Mouse (Mus musculus) hindbrain, embryonic 15.5 days (tissue): ENCODE results near the gene Tpp2. TPM values are rescaled to one million over a fixed set of nuclear protein-coding genes. Genes with fewer than 3 reads are reported as not detected.
"Not testable (repeated sequence)": the region's sequence is repeated elsewhere in the genome, so short reads cannot be mapped to it uniquely, and the experiment has no call there.

Source experiments
- ATAC-seq: fragments of 200-750 bp; cut with Nextera tagmentation; 2 replicates; pipeline ENCODE4 v1.8.0; 2017; ENCODE audit warnings: low read depth, moderate number of reproducible peaks, moderate TSS enrichment; ENCODE audit not compliant: low FRiP score
- H3K27ac ChIP-seq: fragments of 300-500 bp; sonication (generic); replicated peaks from 2 replicates; pipeline ENCODE4 v1.5.1; 2015; ENCODE audit warnings: mild to moderate bottlenecking, inconsistent platforms
- H3K27me3 ChIP-seq: fragments of 300-500 bp; sonication (generic); 2 replicates; pipeline ENCODE4 v1.6.1; 2015; ENCODE audit warnings: control low read depth, inconsistent platforms
- H3K36me3 ChIP-seq: fragments of 300-500 bp; sonication (generic); 2 replicates; pipeline ENCODE4 v1.6.1; 2015; ENCODE audit warnings: control low read depth, inconsistent platforms
- H3K4me1 ChIP-seq: fragments of 300-500 bp; sonication (generic); replicated peaks from 2 replicates; pipeline ENCODE4 v1.6.1; 2015; ENCODE audit warnings: control low read depth, inconsistent platforms
- H3K4me2 ChIP-seq: fragments of 300-500 bp; sonication (generic); 2 replicates; pipeline ENCODE4 v1.6.1; 2015; ENCODE audit warnings: moderate library complexity, mild to moderate bottlenecking, inconsistent platforms
- H3K4me3 ChIP-seq: fragments of 300-500 bp; sonication (generic); 2 replicates; pipeline ENCODE4 v1.5.1; 2015; ENCODE audit warnings: mild to moderate bottlenecking, inconsistent platforms
- H3K9ac ChIP-seq: fragments of 300-500 bp; sonication (generic); 2 replicates; pipeline ENCODE4 v1.6.1; 2015; ENCODE audit warnings: inconsistent platforms
- H3K9me3 ChIP-seq: fragments of 300-500 bp; sonication (generic); 2 replicates; pipeline ENCODE4 v1.6.1; 2016; ENCODE audit warnings: control low read depth, inconsistent platforms
- WGBS: fragments of 180-500 bp; shearing (Covaris S2); methylation state at CpG from one replicate; pipeline ENCODE4 v1.1.7; 2015; 5-methylcytosine and 5-hydroxymethylcytosine counted together
- microRNA-seq: library from miRNA; unstranded; fragments of <30 nt; microRNA quantifications from one replicate; pipeline ENCODE4, GENCODE M21; 2016
- polyA plus RNA-seq: library from polyadenylated mRNA; unstranded; fragments of >200 nt; fragmentation: Nextera tagmentation; extraction: Ambion mirVana; gene quantifications from 2 replicates; pipeline ENCODE4 v1.2.1, GENCODE M21; 2015

Gene Tpp2
- polyA plus RNA-seq, 1 experiment from 2014 or later: 54.7 TPM

DNA sequence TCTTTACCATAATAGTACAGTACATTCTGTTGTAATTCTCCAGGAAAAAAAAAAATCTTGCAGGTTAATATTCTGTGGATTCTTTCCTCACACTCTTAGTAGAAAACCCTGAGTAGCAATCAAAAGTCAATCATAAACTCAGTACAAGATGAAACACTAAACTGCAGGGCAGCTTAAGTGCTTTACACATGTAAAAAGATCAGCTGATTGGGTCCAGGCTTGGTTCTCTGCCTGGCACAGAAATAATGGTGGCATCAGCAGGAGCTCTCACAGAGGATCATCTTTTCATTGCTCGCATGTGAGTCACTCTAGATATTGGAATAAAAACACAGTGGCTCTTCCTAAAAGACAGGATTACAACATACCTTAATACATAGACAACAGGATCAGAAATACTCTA is 94.2 kb downstream of the Tpp2 start:
- H3K9me3 ChIP-seq: no peaks in the 10 kb centered on the region
- no peak for ATAC-seq
- H3K4me1 ChIP-seq: no peaks in the 10 kb centered on the region
- 84% methylated on average over 1 of the region's 1 CpGs for WGBS
- no peak overlapping the region for H3K4me3 ChIP-seq
- H3K4me2 ChIP-seq: no peak overlapping the region
- H3K27ac ChIP-seq: no peak overlapping the region
- no peaks in the 10 kb centered on the region for H3K27me3 ChIP-seq
- H3K36me3 ChIP-seq: no peaks in the 10 kb centered on the region
- no peak overlapping the region for H3K9ac ChIP-seq

DNA sequence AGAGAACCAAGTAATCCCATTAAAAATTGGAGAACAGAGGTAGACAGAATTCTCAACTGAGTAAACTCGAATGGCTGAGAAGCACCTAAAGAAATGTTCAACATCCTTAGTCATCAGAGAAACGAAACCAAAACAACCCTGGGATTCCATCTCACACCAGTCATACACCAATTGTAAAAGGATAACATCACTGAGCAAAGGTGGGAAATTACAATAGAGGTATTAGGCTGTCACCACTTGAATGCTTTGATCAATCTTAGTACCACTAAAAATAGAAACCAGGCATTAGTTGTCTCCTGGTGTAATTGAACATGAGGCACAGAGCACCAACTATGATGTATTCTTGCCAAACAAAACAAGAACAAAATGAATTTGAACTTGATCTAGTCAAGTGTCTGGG is 98.8 kb downstream of the Tpp2 start:
- Histone ChIP-seq H3K27me3 (no peaks in the 10 kb centered on the region), H3K9ac (no peak overlapping the region), H3K4me2 (no peak overlapping the region), H3K4me3 (no peak overlapping the region), H3K9me3 (no peaks in the 10 kb centered on the region), H3K36me3 (no peaks in the 10 kb centered on the region), H3K27ac (no peak overlapping the region), H3K4me1 (no peaks in the 10 kb centered on the region)
- 75% methylated on average over 2 of the region's 2 CpGs for WGBS
- no peak for ATAC-seq

DNA sequence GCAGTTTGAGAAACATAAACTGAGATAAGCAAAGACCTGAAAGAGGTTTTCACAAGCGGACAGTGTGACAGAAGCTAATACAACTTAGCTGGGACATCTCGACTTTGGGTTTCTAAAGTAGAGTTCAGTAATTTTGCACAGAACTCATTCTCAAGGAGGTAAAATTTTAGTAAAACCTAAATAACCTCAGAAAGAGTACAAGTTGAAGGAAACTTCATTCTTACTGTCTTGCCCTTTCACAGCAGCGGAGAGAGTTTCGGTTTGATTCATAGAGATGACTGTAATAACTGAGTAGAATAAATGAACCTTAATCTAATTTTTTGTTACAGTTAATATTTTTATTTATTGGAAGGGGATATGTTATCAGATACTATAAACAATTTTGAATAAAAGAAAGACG is 99.5 kb downstream of the Tpp2 start:
- H3K27ac ChIP-seq: no peak overlapping the region
- no peaks in the 10 kb centered on the region for H3K9me3 ChIP-seq
- H3K9ac ChIP-seq: no peak overlapping the region
- WGBS: 93% methylated on average over 5 of the region's 5 CpGs
- no peak overlapping the region for H3K4me2 ChIP-seq
- no peak overlapping the region for H3K4me3 ChIP-seq
- no peaks in the 10 kb centered on the region for H3K4me1 ChIP-seq
- no peak for ATAC-seq
- no peaks in the 10 kb centered on the region for H3K36me3 ChIP-seq
- H3K27me3 ChIP-seq: no peaks in the 10 kb centered on the region

DNA sequence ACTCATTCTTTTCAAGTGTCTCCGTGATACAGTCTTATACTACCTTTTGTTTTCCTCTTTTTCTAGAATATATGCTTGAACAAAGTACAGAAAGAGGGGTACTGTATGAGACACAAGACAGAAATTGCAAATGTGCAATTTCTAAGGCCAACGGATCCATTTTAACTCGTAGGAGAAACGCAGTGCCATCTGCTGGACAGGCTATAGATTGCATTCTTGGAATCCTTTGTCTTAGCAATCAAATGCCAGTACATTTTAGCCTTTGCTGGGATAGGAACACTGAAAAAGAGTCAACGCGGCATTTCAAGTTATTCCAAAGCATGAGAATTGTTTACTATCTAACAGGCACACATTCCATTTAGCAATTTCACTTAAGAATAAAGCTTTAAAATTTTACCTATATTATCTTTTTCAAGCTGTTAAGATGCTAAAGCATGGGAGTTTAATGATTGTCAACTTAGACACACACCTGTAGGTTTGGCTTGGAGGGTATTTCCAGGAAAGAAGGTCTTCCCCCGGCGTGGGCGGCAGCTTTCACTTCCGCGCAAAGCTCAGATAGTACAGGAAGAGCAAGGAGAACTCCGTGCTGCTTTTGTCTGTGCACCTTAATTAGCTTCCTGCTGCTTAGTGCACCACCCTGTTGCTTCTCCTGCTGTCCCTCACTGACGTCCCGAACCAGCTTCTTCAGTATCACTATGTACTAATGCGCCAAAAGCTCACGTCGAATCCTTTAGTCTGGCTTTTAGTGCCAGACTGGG is 108.5 kb downstream of the Tpp2 start:
- H3K4me1 ChIP-seq: peaks cover 5% of the 10 kb centered on the region; the same call in 1 of the 2 replicates
- peak overlapping the region; percentile 25; the same call in 1 of the 2 replicates for H3K27ac ChIP-seq
- WGBS: 2% methylated on average over 17 of the region's 17 CpGs
- peak; percentile 83 for ATAC-seq
- H3K4me3 ChIP-seq: peak overlapping the region; percentile 50
- H3K4me2 ChIP-seq: peak overlapping the region; percentile 83
- no peaks in the 10 kb centered on the region for H3K27me3 ChIP-seq
- no peaks in the 10 kb centered on the region for H3K9me3 ChIP-seq
- H3K9ac ChIP-seq: peak overlapping the region; percentile 58
- H3K36me3 ChIP-seq: no peaks in the 10 kb centered on the region

DNA sequence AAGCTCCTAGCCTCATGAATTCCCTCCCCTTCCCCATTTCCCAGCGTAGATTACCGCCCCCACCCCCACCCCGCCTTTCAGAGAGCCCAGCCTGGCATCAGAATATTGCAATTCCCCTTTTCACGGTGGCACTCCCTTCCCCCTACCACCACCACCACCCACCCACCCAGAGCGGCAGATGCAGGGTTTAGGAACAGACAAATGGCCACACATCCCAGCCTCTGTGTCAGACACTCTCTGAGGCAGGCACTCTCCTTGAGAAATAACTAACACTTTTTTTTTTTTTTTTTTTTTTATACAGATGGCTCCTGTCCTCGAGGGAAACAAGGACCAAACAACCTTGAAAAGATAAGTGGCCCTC is 109.1 kb downstream of the Tpp2 start:
- Histone ChIP-seq H3K27me3 (no peaks in the 10 kb centered on the region), H3K9ac (peak overlapping the region; percentile 58), H3K4me3 (peak overlapping the region; percentile 50), H3K9me3 (no peaks in the 10 kb centered on the region), H3K36me3 (no peaks in the 10 kb centered on the region), H3K27ac (0 out of 2 replicates have a peak overlapping the region, but pooled peaks have one; percentile 25), H3K4me1 (peaks cover 5% of the 10 kb centered on the region; the same call in 1 of the 2 replicates), H3K4me2 (peak overlapping the region; percentile 83)
- ATAC-seq: peak; percentile 73
- under 1% methylated on average over 6 of the region's 6 CpGs for WGBS

DNA sequence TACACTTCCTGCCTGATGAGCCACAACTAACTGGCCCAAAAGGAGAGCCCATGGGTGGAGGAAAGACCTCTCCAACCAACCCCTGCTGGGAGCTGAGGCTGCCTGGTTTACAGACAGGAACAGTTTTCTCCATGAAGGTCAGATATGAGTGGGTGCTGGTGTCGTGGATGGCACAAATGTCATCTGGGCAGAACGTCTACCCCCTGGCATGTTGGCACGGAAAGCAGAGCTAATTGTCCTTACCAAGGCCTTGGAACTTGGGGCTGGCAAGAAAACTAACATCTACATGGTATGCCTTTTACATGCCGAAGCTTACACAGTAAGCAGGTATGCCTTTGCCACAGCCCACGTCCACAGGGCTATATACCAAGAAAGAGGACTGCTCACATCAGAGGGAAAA is 112.2 kb downstream of the Tpp2 start:
- H3K4me3 ChIP-seq, H3K9me3 ChIP-seq, ATAC-seq, H3K27ac ChIP-seq, H3K27me3 ChIP-seq, H3K4me2 ChIP-seq, H3K9ac ChIP-seq, H3K4me1 ChIP-seq, H3K36me3 ChIP-seq: not testable (repeated sequence)
- WGBS: 90% methylated on average over 5 of the region's 5 CpGs

DNA sequence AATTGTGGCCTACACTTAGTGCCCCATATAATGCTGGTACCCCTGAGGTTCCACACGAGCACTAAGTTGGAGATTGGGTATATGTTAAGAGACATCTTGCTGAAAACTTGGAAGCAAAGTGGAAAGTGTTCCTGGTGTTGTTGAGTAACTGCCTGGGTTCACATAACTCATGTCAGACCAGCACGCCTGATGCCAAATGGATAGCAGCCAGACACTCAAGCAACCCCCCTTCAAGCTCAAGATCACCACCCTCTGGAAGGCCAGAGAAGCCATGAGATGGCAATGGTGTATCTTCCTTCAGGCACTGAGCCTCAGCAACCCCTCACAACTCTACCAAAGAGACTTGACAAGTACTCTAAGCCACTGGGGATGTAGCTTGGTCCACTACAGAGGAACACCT is 113.1 kb downstream of the Tpp2 start:
- Histone ChIP-seq H3K9ac (no peak overlapping the region), H3K4me3 (no peak overlapping the region), H3K4me2 (no peak overlapping the region), H3K27ac (no peak overlapping the region), H3K27me3 (no peaks in the 10 kb centered on the region), H3K36me3 (no peaks in the 10 kb centered on the region), H3K4me1 (peaks cover 2% of the 10 kb centered on the region; the same call in 1 of the 2 replicates), H3K9me3 (no peaks in the 10 kb centered on the region)
- 95% methylated on average over 2 of the region's 2 CpGs for WGBS
- no peak for ATAC-seq

Small RNAs within 50 kb of the gene (microRNA-seq; reads per million reads assigned to microRNA genes)
- gene Gm24180: not detected

Other genes starting within 250 kb of the Tpp2 start
- 39.5 and 47.7 TPM in 2 replicates for gene 1500015O10Rik, start 203.0 kb upstream of the Tpp2 start, polyA plus RNA-seq
- gene Uxs1, start 105.8 kb upstream of the Tpp2 start, polyA plus RNA-seq: 17.8 and 20.1 TPM in 2 replicates
- gene Mettl21c, start 86.4 kb downstream of the Tpp2 start, polyA plus RNA-seq: 2.0 TPM in 2 replicates
- gene Gm8251, start 128.3 kb downstream of the Tpp2 start, polyA plus RNA-seq: 0.05 TPM in 1 of 2 replicates, not detected in the other
- 41.3 and 43.7 TPM in 2 replicates for gene Tex30, start 168.8 kb downstream of the Tpp2 start, polyA plus RNA-seq
- 26.8 and 29.1 TPM in 2 replicates for gene Kdelc1, start 185.2 kb downstream of the Tpp2 start, polyA plus RNA-seq
- 29.4 and 30.4 TPM in 2 replicates for gene Bivm, start 185.3 kb downstream of the Tpp2 start, polyA plus RNA-seq
- gene Ercc5, start 214.1 kb downstream of the Tpp2 start, polyA plus RNA-seq: 25.2 and 27.7 TPM in 2 replicates